Mouse (Mus musculus): Measurements from ENCODE around the gene Kazald1. TPM values are rescaled to one million over a fixed set of nuclear protein-coding genes. Genes with fewer than 3 reads are reported as not detected.

Gene Kazald1
- total and polyA plus RNA-seq, 3 experiments: 2.2 to 9.8 (median 6.0) TPM

Other genes starting within 250 kb of the Kazald1 start
- 10 to 100 TPM; 19.6 to 21.4 TPM for gene Slf2, start 144.1 kb upstream of the Kazald1 start, total RNA-seq (2021)
- gene Slf2, start 144.1 kb upstream of the Kazald1 start, polyA plus RNA-seq (2012; rRNA removed): 54.9 and 77.7 TPM in 2 replicates
- 1 to 10 TPM; 6.3 to 7.7 TPM for gene Sema4g, start 86.1 kb upstream of the Kazald1 start, total RNA-seq (2021)
- gene Sema4g, start 86.1 kb upstream of the Kazald1 start, polyA plus RNA-seq (2012; rRNA removed): 9.4 and 13.4 TPM in 2 replicates
- 10 to 100 TPM; 24.7 to 37.1 TPM for gene Twnk, start 69.6 kb upstream of the Kazald1 start, total RNA-seq (2021)
- gene Twnk, start 69.6 kb upstream of the Kazald1 start, polyA plus RNA-seq (2012; rRNA removed): 7.5 and 9.6 TPM in 2 replicates
- 10 to 100 TPM; 45.2 to 55.1 TPM for gene Mrpl43, start 68.8 kb upstream of the Kazald1 start, total RNA-seq (2021)
- gene Mrpl43, start 68.8 kb upstream of the Kazald1 start, polyA plus RNA-seq (2012; rRNA removed): 196 and 208 TPM in 2 replicates
- gene Lzts2, start 60.8 kb upstream of the Kazald1 start, total RNA-seq (2021): 100 to 1,000 TPM in 1 of 2 experiments, 10 to 100 TPM in 1; 52.8 to 111 TPM
- gene Lzts2, start 60.8 kb upstream of the Kazald1 start, polyA plus RNA-seq (2012; rRNA removed): 313 and 342 TPM in 2 replicates
- under 1 TPM in 1 of 2 experiments, not detected in 1; 0.09 TPM for gene Pdzd7, start 29.5 kb upstream of the Kazald1 start, total RNA-seq (2021)
- 0.62 and 0.65 TPM in 2 replicates for gene Pdzd7, start 29.5 kb upstream of the Kazald1 start, polyA plus RNA-seq (2012; rRNA removed)
- gene Sfxn3, start 27.7 kb upstream of the Kazald1 start, total RNA-seq (2021): 10 to 100 TPM; 51.2 to 89.3 TPM
- 45.9 and 65.5 TPM in 2 replicates for gene Sfxn3, start 27.7 kb upstream of the Kazald1 start, polyA plus RNA-seq (2012; rRNA removed)
- gene Tlx1, start 75.4 kb downstream of the Kazald1 start, total RNA-seq (2021): not detected
- not detected in 2 replicates for gene Tlx1, start 75.4 kb downstream of the Kazald1 start, polyA plus RNA-seq (2012; rRNA removed)
- under 1 TPM in 1 of 2 experiments, not detected in 1; 0.17 TPM for gene Lbx1, start 160.6 kb downstream of the Kazald1 start, total RNA-seq (2021)
- gene Lbx1, start 160.6 kb downstream of the Kazald1 start, polyA plus RNA-seq (2012; rRNA removed): 0.21 TPM in 1 of 2 replicates, not detected in the other

All from adrenal gland, adult 2 months (tissue).